Mouse (Mus musculus) embryonic fibroblast, embryonic 13.5 days (primary cell): ENCODE data around the gene Mrpl58.

ENCODE experiments used
- CTCF ChIP-seq: IDR thresholded peaks from 2 replicates; pipeline ENCODE4 v1.5.1; 2011; ENCODE audit warnings: mild to moderate bottlenecking, control low read depth, low read length, moderate library complexity, borderline replicate concordance; ENCODE audit not compliant: insufficient read depth
- POLR2A ChIP-seq: IDR thresholded peaks from 2 replicates; pipeline ENCODE4 v1.6.1; 2011; ENCODE audit warnings: low read depth, mild to moderate bottlenecking, control low read depth, low read length, moderate library complexity

DNA sequence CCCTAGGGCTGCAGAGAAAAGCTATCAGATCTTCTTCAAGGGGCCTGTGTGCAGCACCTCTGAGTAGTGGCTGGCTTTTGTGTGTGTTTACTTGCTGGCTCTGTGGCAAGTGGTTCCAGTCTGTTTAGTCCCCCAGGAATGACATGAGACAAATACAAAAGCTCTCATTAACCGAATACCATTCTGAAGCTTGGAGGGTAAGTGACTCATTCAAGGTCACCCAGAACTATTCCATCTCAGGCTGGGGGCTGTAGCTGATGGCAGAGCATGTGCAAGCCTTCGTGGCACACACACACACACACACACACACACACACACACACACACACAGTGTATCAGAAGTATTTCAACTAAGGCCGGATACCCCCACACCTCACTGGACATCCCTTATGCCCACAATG lies 3.4 kb upstream of the Mrpl58 start:
- TF ChIP-seq POLR2A (no peak), CTCF (no peak)
